Mouse (Mus musculus): ENCODE data around the gene Rbfox3.
"Not testable (repeated sequence)": the region's sequence is repeated elsewhere in the genome, so short reads cannot be mapped to it uniquely, and the experiment has no call there.

Rbfox3 gene

GRCm38 (mm10) chr11:118825280-118826094, 85.9 kb downstream of the Rbfox3 start:
- no peak for DNase-seq (ENCODE audit: low read depth, low spot score)

- no peak for DNase-seq (ENCODE audit: low read depth, low spot score)
Observed at GRCm38 (mm10) chr11:118821353-118821752, 90.0 kb downstream of the Rbfox3 start.

GRCm38 (mm10) chr11:118818528-118818927, 92.9 kb downstream of the Rbfox3 start:
- no peak for DNase-seq (ENCODE audit: low read depth, low spot score)

- DNase-seq (ENCODE audit: low read depth, low spot score): no peak
Observed at GRCm38 (mm10) chr11:118815118-118815517, 96.3 kb downstream of the Rbfox3 start.

GRCm38 (mm10) chr11:118813942-118814341, 97.5 kb downstream of the Rbfox3 start:
- DNase-seq (ENCODE audit: low read depth, low spot score): no peak

- no peak for DNase-seq (ENCODE audit: low read depth, low spot score)
Observed at GRCm38 (mm10) chr11:118811404-118811803, 100.0 kb downstream of the Rbfox3 start.

GRCm38 (mm10) chr11:118807511-118807910, 103.9 kb downstream of the Rbfox3 start:
- no peak for DNase-seq (ENCODE audit: low read depth, low spot score)

- no peak for DNase-seq (ENCODE audit: low read depth, low spot score)
Observed at GRCm38 (mm10) chr11:118794856-118795602, 116.4 kb downstream of the Rbfox3 start.

- no peak for DNase-seq (ENCODE audit: low read depth, low spot score)
Observed at GRCm38 (mm10) chr11:118793639-118794021, 117.8 kb downstream of the Rbfox3 start.

GRCm38 (mm10) chr11:118792916-118793638, 118.3 kb downstream of the Rbfox3 start:
- no peak for DNase-seq (ENCODE audit: low read depth, low spot score)

GRCm38 (mm10) chr11:118792163-118792915, 119.1 kb downstream of the Rbfox3 start:
- no peak for DNase-seq (ENCODE audit: low read depth, low spot score)

- no peak for DNase-seq (ENCODE audit: low read depth, low spot score)
Observed at GRCm38 (mm10) chr11:118791391-118791790, 120.0 kb downstream of the Rbfox3 start.

- no peak for DNase-seq (ENCODE audit: low read depth, low spot score)
Observed at GRCm38 (mm10) chr11:118788091-118788490, 123.3 kb downstream of the Rbfox3 start.

- DNase-seq (ENCODE audit: low read depth, low spot score): no peak
Observed at GRCm38 (mm10) chr11:118782677-118783076, 128.7 kb downstream of the Rbfox3 start.

GRCm38 (mm10) chr11:118775753-118776152, 135.6 kb downstream of the Rbfox3 start:
- DNase-seq (ENCODE audit: low read depth, low spot score): peak; percentile 51

- not testable (repeated sequence) for DNase-seq (ENCODE audit: low read depth, low spot score)
Observed at GRCm38 (mm10) chr11:118774777-118775176, 136.6 kb downstream of the Rbfox3 start.

- DNase-seq (ENCODE audit: low read depth, low spot score): no peak
Observed at GRCm38 (mm10) chr11:118773076-118773583, 138.3 kb downstream of the Rbfox3 start.

- no peak for DNase-seq (ENCODE audit: low read depth, low spot score)
Observed at GRCm38 (mm10) chr11:118771358-118771757, 140.0 kb downstream of the Rbfox3 start.

- no peak for DNase-seq (ENCODE audit: low read depth, low spot score)
Observed at GRCm38 (mm10) chr11:118770789-118771188, 140.6 kb downstream of the Rbfox3 start.

GRCm38 (mm10) chr11:118769542-118769941, 141.9 kb downstream of the Rbfox3 start:
- DNase-seq (ENCODE audit: low read depth, low spot score): no peak

- DNase-seq (ENCODE audit: low read depth, low spot score): no peak
Observed at GRCm38 (mm10) chr11:118768441-118768840, 143.0 kb downstream of the Rbfox3 start.

Data from CD4-positive, CD25-positive, alpha-beta regulatory T cell, adult 2 months (primary cell).